Mouse (Mus musculus): ENCODE data around the gene Gast. TPM values are rescaled to one million over a fixed set of nuclear protein-coding genes. Genes with fewer than 3 reads are reported as not detected.

Gene Gast
- polyA plus RNA-seq, 1 experiment: not detected

DNA sequence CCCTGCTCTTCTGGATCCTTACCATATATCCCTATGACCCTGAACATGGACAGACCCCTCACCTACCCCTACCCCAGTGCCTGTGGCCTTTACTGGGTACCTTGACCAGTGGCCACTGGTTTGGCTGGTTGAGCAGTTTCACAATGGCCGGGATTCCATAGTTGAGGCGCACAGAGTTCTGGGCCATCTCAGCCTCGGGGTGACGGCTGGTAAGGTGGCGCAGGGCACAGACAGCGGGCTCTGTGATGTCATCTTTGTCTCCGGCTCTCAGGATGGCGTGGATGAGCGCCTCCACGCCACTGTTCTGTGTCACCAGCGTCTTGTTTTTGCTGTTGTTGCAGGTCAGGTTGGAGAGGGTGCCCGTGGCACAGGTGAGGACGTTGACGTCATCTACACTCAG is 43.8 kb downstream of the Gast start:
- H3ac ChIP-seq (ENCODE audit: control insufficient read depth, insufficient read length): no peak overlapping the region
- H3K79me2 ChIP-seq (ENCODE audit: control insufficient read depth, insufficient read depth): no peaks in the 10 kb centered on the region
- TF ChIP-seq REST (IDR thresholded peaks at IDR 0.05; ENCODE audit: insufficient read depth, insufficient read length) (no peak), MYOD1 (IDR thresholded peaks at IDR 0.05; ENCODE audit: control insufficient read depth in 1 of 3, insufficient read length in 2 of 3, low read depth in 2 of 3) (no peak), MYOG (IDR thresholded peaks at IDR 0.05; ENCODE audit: control insufficient read depth in 1 of 3, insufficient read depth in 1 of 3, insufficient read length in 2 of 3, low read depth in 2 of 3) (no peak), POLR2A (IDR thresholded peaks at IDR 0.05; ENCODE audit: insufficient read length, low read depth) (no peak), MAX (IDR thresholded peaks at IDR 0.05; ENCODE audit: low read depth) (no peak), CEBPB (IDR thresholded peaks at IDR 0.05; ENCODE audit: insufficient read depth, poor library complexity, severe bottlenecking) (no peak), TCF3 (IDR thresholded peaks at IDR 0.05; ENCODE audit: insufficient read length, low read depth) (no peak), SRF (IDR thresholded peaks at IDR 0.05; ENCODE audit: control insufficient read depth, insufficient read length, low read depth) (no peak), USF1 (IDR thresholded peaks at IDR 0.05; ENCODE audit: low read depth) (no peak), E2F4 (IDR thresholded peaks at IDR 0.05; ENCODE audit: insufficient read depth) (no peak), TCF12 (IDR thresholded peaks at IDR 0.05; ENCODE audit: insufficient read depth, poor library complexity, severe bottlenecking) (no peak), POLR2AphosphoS2 (IDR thresholded peaks at IDR 0.05; ENCODE audit: insufficient read length, low read depth) (no peak)
- no peak overlapping the region for H3K4me2 ChIP-seq (ENCODE audit: low read depth)
- H3K4me3 ChIP-seq: no peak overlapping the region
- H3K36me3 ChIP-seq (ENCODE audit: control insufficient read depth, insufficient read depth): peaks cover 62% of the 10 kb centered on the region
- no peaks in the 10 kb centered on the region for H3K27me3 ChIP-seq (ENCODE audit: control insufficient read depth, insufficient read depth, insufficient read length)

DNA sequence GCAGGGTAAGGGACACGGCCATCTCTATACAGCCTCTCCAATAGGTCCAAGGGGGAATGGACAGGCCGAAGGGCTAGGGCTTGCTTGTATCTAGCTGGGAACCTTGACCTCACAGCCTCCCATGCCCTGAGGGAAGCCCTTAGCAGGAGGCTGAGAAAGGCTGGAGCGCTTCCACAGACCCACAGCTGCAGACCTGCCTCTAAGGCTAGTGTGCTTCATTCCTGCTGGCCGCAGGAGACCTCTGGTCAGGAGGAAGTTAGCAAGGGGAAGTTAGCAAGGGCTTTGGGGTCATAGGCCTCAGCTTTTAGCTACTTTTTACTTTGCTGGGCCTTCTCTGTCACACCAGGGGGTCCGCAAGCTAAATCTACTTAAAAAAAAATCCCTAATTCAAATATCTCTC is 44.2 kb downstream of the Gast start:
- Histone ChIP-seq H3K27me3 (ENCODE audit: control insufficient read depth, insufficient read depth, insufficient read length) (no peaks in the 10 kb centered on the region), H3ac (ENCODE audit: control insufficient read depth, insufficient read length) (no peak overlapping the region), H3K79me2 (ENCODE audit: control insufficient read depth, insufficient read depth) (no peaks in the 10 kb centered on the region), H3K36me3 (ENCODE audit: control insufficient read depth, insufficient read depth) (peaks cover 59% of the 10 kb centered on the region), H3K4me3 (no peak overlapping the region), H3K4me2 (ENCODE audit: low read depth) (no peak overlapping the region)
- TF ChIP-seq TCF3 (IDR thresholded peaks at IDR 0.05; ENCODE audit: insufficient read length, low read depth) (no peak), E2F4 (IDR thresholded peaks at IDR 0.05; ENCODE audit: insufficient read depth) (no peak), MAX (IDR thresholded peaks at IDR 0.05; ENCODE audit: low read depth) (no peak), POLR2AphosphoS2 (IDR thresholded peaks at IDR 0.05; ENCODE audit: insufficient read length, low read depth) (no peak), CEBPB (IDR thresholded peaks at IDR 0.05; ENCODE audit: insufficient read depth, poor library complexity, severe bottlenecking) (no peak), SRF (IDR thresholded peaks at IDR 0.05; ENCODE audit: control insufficient read depth, insufficient read length, low read depth) (no peak), MYOG (IDR thresholded peaks at IDR 0.05; ENCODE audit: control insufficient read depth in 1 of 3, insufficient read depth in 1 of 3, insufficient read length in 2 of 3, low read depth in 2 of 3) (no peak), TCF12 (IDR thresholded peaks at IDR 0.05; ENCODE audit: insufficient read depth, poor library complexity, severe bottlenecking) (no peak), POLR2A (IDR thresholded peaks at IDR 0.05; ENCODE audit: insufficient read length, low read depth) (no peak), REST (IDR thresholded peaks at IDR 0.05; ENCODE audit: insufficient read depth, insufficient read length) (no peak), USF1 (IDR thresholded peaks at IDR 0.05; ENCODE audit: low read depth) (no peak)

DNA sequence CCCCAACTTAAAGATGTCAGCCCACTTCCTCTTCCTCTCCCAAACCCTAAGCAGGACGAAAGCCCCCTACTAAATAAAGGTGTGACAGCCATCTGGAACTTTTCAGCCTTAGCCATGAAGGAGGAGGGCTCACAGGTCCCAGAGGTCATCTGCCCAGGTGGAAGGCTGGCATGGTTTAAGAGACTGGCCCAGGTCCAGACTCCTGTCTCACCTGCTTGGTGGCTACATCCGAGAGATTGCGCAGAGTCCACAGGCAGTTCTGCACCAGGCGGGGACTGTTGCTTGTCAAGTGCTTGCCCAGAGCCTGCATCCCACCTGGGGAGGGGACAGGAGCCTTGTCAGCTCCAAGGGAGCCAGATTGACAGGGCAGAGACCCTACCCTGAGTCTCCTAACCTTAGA is 45.1 kb downstream of the Gast start:
- H3K4me2 ChIP-seq (ENCODE audit: low read depth): no peak overlapping the region
- peaks cover 66% of the 10 kb centered on the region for H3K36me3 ChIP-seq (ENCODE audit: control insufficient read depth, insufficient read depth)
- no peak overlapping the region for H3ac ChIP-seq (ENCODE audit: control insufficient read depth, insufficient read length)
- no peak for TF ChIP-seq REST (IDR thresholded peaks at IDR 0.05; ENCODE audit: insufficient read depth, insufficient read length)
- no peak for TF ChIP-seq MAX (IDR thresholded peaks at IDR 0.05; ENCODE audit: low read depth)
- no peak for TF ChIP-seq CEBPB (IDR thresholded peaks at IDR 0.05; ENCODE audit: insufficient read depth, poor library complexity, severe bottlenecking)
- no peak for TF ChIP-seq TCF12 (IDR thresholded peaks at IDR 0.05; ENCODE audit: insufficient read depth, poor library complexity, severe bottlenecking)
- TF ChIP-seq POLR2AphosphoS2 (IDR thresholded peaks at IDR 0.05; ENCODE audit: insufficient read length, low read depth): no peak
- no peak for TF ChIP-seq POLR2A (IDR thresholded peaks at IDR 0.05; ENCODE audit: insufficient read length, low read depth)
- TF ChIP-seq USF1 (IDR thresholded peaks at IDR 0.05; ENCODE audit: low read depth): no peak
- no peaks in the 10 kb centered on the region for H3K27me3 ChIP-seq (ENCODE audit: control insufficient read depth, insufficient read depth, insufficient read length)
- H3K79me2 ChIP-seq (ENCODE audit: control insufficient read depth, insufficient read depth): no peaks in the 10 kb centered on the region
- H3K4me3 ChIP-seq: no peak overlapping the region

DNA sequence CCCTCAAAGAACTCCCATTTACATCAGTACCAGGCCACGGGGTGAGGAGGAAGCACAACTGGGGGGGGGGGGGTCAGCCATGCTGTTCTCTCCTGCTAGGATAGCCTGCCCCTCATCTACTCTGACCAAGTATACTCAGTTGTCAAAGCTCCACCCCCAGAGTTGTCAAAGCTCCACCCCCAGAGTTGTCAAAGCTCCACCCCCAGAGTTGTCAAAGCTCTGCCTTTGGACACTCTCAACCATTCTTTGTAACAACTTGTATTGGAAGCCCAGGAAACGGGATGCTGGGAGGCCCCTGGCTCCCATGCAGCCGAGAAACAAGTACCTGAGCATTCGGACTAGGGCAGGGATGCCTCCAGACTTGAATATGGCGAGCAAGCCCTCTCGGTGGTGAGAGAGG is 48.5 kb downstream of the Gast start:
- peaks cover 24% of the 10 kb centered on the region for H3K79me2 ChIP-seq (ENCODE audit: control insufficient read depth, insufficient read depth)

More for the DNA sequence above, 48.5 kb downstream of the Gast start:
- Histone ChIP-seq H3K27me3 (ENCODE audit: control insufficient read depth, insufficient read depth, insufficient read length) (no peaks in the 10 kb centered on the region), H3K4me3 (no peak overlapping the region), H3K4me2 (ENCODE audit: low read depth) (no peak overlapping the region), H3ac (ENCODE audit: control insufficient read depth, insufficient read length) (no peak overlapping the region), H3K36me3 (ENCODE audit: control insufficient read depth, insufficient read depth) (peaks cover 57% of the 10 kb centered on the region)
- TF ChIP-seq POLR2AphosphoS2 (IDR thresholded peaks at IDR 0.05; ENCODE audit: insufficient read length, low read depth) (no peak), REST (IDR thresholded peaks at IDR 0.05; ENCODE audit: insufficient read depth, insufficient read length) (no peak), MYOD1 (IDR thresholded peaks at IDR 0.05; ENCODE audit: control insufficient read depth in 1 of 3, insufficient read length in 2 of 3, low read depth in 2 of 3) (no peak), CEBPB (IDR thresholded peaks at IDR 0.05; ENCODE audit: insufficient read depth, poor library complexity, severe bottlenecking) (no peak), TCF3 (IDR thresholded peaks at IDR 0.05; ENCODE audit: insufficient read length, low read depth) (no peak), TCF12 (IDR thresholded peaks at IDR 0.05; ENCODE audit: insufficient read depth, poor library complexity, severe bottlenecking) (no peak), SRF (IDR thresholded peaks at IDR 0.05; ENCODE audit: control insufficient read depth, insufficient read length, low read depth) (no peak), MAX (IDR thresholded peaks at IDR 0.05; ENCODE audit: low read depth) (no peak), USF1 (IDR thresholded peaks at IDR 0.05; ENCODE audit: low read depth) (no peak), E2F4 (IDR thresholded peaks at IDR 0.05; ENCODE audit: insufficient read depth) (no peak), MYOG (IDR thresholded peaks at IDR 0.05; ENCODE audit: control insufficient read depth in 1 of 3, insufficient read depth in 1 of 3, insufficient read length in 2 of 3, low read depth in 2 of 3) (no peak), POLR2A (IDR thresholded peaks at IDR 0.05; ENCODE audit: insufficient read length, low read depth) (no peak)

All from myocyte (in vitro differentiated cells).